Mouse (Mus musculus) bone marrow macrophage, adult 2 months (primary cell): ENCODE results near the gene Akap2.

Experiments
- CTCF ChIP-seq: IDR thresholded peaks from 2 replicates; pipeline ENCODE4 v1.5.1; 2012; ENCODE audit warnings: low read depth, mild to moderate bottlenecking, low read length, moderate library complexity
- POLR2A ChIP-seq: IDR thresholded peaks from 2 replicates; pipeline ENCODE4 v1.6.1; 2012; ENCODE audit warnings: mild to moderate bottlenecking, low read depth, low read length, borderline replicate concordance

DNA sequence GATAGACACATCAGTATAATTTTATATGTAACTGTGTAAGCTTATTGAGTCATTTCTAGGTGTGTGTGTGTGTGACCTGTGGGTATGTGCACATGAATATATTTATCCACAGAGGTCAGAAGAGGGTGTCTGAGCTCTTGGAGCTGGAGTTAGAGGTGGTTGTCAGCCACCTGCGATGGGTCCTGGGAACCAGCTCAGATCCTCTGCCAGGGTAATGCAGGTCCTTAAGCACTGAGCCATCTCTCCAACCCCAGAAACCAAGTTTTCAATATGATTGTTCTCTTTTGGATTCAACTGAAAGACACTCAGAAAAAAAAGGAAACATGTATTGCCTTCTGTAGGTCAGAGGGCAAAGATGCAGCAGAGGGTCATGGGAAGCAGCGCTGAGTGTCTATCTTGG lies 35.1 kb upstream of the Akap2 start:
- TF ChIP-seq CTCF (no peak), POLR2A (no peak)
